Mouse (Mus musculus): ENCODE results near the gene Gns. TPM values are rescaled to one million over a fixed set of nuclear protein-coding genes. Genes with fewer than 3 reads are reported as not detected.

The Gns gene
- polyA plus RNA-seq, 1 experiment from 2014 or later: 38.8 TPM

- Histone ChIP-seq H3K9ac (ENCODE audit: low read depth, low read length) (no peak overlapping the region), H3K27ac (ENCODE audit: low read depth, low read length) (no peak overlapping the region), H3K9me3 (ENCODE audit: control insufficient read depth, low read length) (no peaks in the 10 kb centered on the region), H3K4me1 (replicated peaks; ENCODE audit: control insufficient read depth, insufficient read depth, low read length) (peaks cover 2% of the 10 kb centered on the region; the same call in 1 of the 2 replicates), H3K4me2 (replicated peaks; ENCODE audit: low read depth, low read length) (no peak overlapping the region), H3K4me3 (ENCODE audit: low read depth, low read length) (no peak overlapping the region), H3K36me3 (ENCODE audit: control insufficient read depth, insufficient read depth, low read length) (no peaks in the 10 kb centered on the region; the same call in 1 of the 2 replicates), H3K27me3 (ENCODE audit: control insufficient read depth, insufficient read depth, low read length) (no peaks in the 10 kb centered on the region)
- ATAC-seq (ENCODE audit: low FRiP score) (no peak), DNase-seq (ENCODE audit: low spot score) (no peak)
- 94% methylated on average over 6 of the region's 6 CpGs for WGBS
Measured at GRCm38 (mm10) chr10:121370777-121371176, 5.9 kb downstream of the Gns start.

- Histone ChIP-seq H3K4me3 (ENCODE audit: low read depth, low read length) (no peak overlapping the region), H3K9ac (ENCODE audit: low read depth, low read length) (no peak overlapping the region), H3K4me1 (replicated peaks; ENCODE audit: control insufficient read depth, insufficient read depth, low read length) (no peaks in the 10 kb centered on the region), H3K9me3 (ENCODE audit: control insufficient read depth, low read length) (no peaks in the 10 kb centered on the region), H3K4me2 (replicated peaks; ENCODE audit: low read depth, low read length) (no peak overlapping the region), H3K27me3 (ENCODE audit: control insufficient read depth, insufficient read depth, low read length) (no peaks in the 10 kb centered on the region), H3K27ac (ENCODE audit: low read depth, low read length) (no peak overlapping the region), H3K36me3 (ENCODE audit: control insufficient read depth, insufficient read depth, low read length) (peaks cover 3% of the 10 kb centered on the region; the same call in 1 of the 2 replicates)
- ATAC-seq (ENCODE audit: low FRiP score): no peak
- 81% methylated on average over 12 of the region's 12 CpGs for WGBS
- no peak for DNase-seq (ENCODE audit: low spot score)
Measured at GRCm38 (mm10) chr10:121374013-121374412, 9.1 kb downstream of the Gns start.

GRCm38 (mm10) chr10:121374693-121375620, 10.1 kb downstream of the Gns start:
- peaks cover 3% of the 10 kb centered on the region; the same call in 1 of the 2 replicates for H3K36me3 ChIP-seq (ENCODE audit: control insufficient read depth, insufficient read depth, low read length)
- ATAC-seq (ENCODE audit: low FRiP score): no peak

GRCm38 (mm10) chr10:121375649-121376493, 11.0 kb downstream of the Gns start:
- WGBS: 77% methylated on average over 24 of the region's 24 CpGs

More at GRCm38 (mm10) chr10:121374693-121375620, 10.1 kb downstream of the Gns start:
- H3K4me1 ChIP-seq (replicated peaks; ENCODE audit: control insufficient read depth, insufficient read depth, low read length): no peaks in the 10 kb centered on the region
- WGBS: 88% methylated on average over 17 of the region's 17 CpGs
- no peaks in the 10 kb centered on the region for H3K27me3 ChIP-seq (ENCODE audit: control insufficient read depth, insufficient read depth, low read length)
- no peak overlapping the region for H3K4me3 ChIP-seq (ENCODE audit: low read depth, low read length)
- no peak overlapping the region for H3K27ac ChIP-seq (ENCODE audit: low read depth, low read length)
- no peak overlapping the region for H3K4me2 ChIP-seq (replicated peaks; ENCODE audit: low read depth, low read length)
- H3K9me3 ChIP-seq (ENCODE audit: control insufficient read depth, low read length): no peaks in the 10 kb centered on the region
- no peak overlapping the region for H3K9ac ChIP-seq (ENCODE audit: low read depth, low read length)
- no peak for DNase-seq (ENCODE audit: low spot score)

GRCm38 (mm10) chr10:121376530-121377271, 11.8 kb downstream of the Gns start:
- Histone ChIP-seq H3K9ac (ENCODE audit: low read depth, low read length) (no peak overlapping the region), H3K27me3 (ENCODE audit: control insufficient read depth, insufficient read depth, low read length) (no peaks in the 10 kb centered on the region), H3K27ac (ENCODE audit: low read depth, low read length) (no peak overlapping the region), H3K36me3 (ENCODE audit: control insufficient read depth, insufficient read depth, low read length) (peaks cover 6% of the 10 kb centered on the region), H3K9me3 (ENCODE audit: control insufficient read depth, low read length) (no peaks in the 10 kb centered on the region), H3K4me3 (ENCODE audit: low read depth, low read length) (no peak overlapping the region), H3K4me1 (replicated peaks; ENCODE audit: control insufficient read depth, insufficient read depth, low read length) (no peaks in the 10 kb centered on the region), H3K4me2 (replicated peaks; ENCODE audit: low read depth, low read length) (no peak overlapping the region)
- no peak for ATAC-seq (ENCODE audit: low FRiP score)
- no peak for DNase-seq (ENCODE audit: low spot score)
- WGBS: 94% methylated on average over 24 of the region's 24 CpGs

More at GRCm38 (mm10) chr10:121375649-121376493, 11.0 kb downstream of the Gns start:
- peaks cover 3% of the 10 kb centered on the region; the same call in 1 of the 2 replicates for H3K36me3 ChIP-seq (ENCODE audit: control insufficient read depth, insufficient read depth, low read length)
- H3K9me3 ChIP-seq (ENCODE audit: control insufficient read depth, low read length): no peaks in the 10 kb centered on the region
- H3K4me1 ChIP-seq (replicated peaks; ENCODE audit: control insufficient read depth, insufficient read depth, low read length): no peaks in the 10 kb centered on the region
- H3K4me2 ChIP-seq (replicated peaks; ENCODE audit: low read depth, low read length): no peak overlapping the region
- DNase-seq (ENCODE audit: low spot score): no peak
- no peak overlapping the region for H3K4me3 ChIP-seq (ENCODE audit: low read depth, low read length)
- H3K27ac ChIP-seq (ENCODE audit: low read depth, low read length): no peak overlapping the region
- H3K9ac ChIP-seq (ENCODE audit: low read depth, low read length): no peak overlapping the region
- no peak for ATAC-seq (ENCODE audit: low FRiP score)
- no peaks in the 10 kb centered on the region for H3K27me3 ChIP-seq (ENCODE audit: control insufficient read depth, insufficient read depth, low read length)

GRCm38 (mm10) chr10:121379387-121379786, 14.5 kb downstream of the Gns start:
- Histone ChIP-seq H3K9ac (ENCODE audit: low read depth, low read length) (no peak overlapping the region), H3K4me1 (replicated peaks; ENCODE audit: control insufficient read depth, insufficient read depth, low read length) (no peaks in the 10 kb centered on the region), H3K27ac (ENCODE audit: low read depth, low read length) (no peak overlapping the region), H3K4me3 (ENCODE audit: low read depth, low read length) (no peak overlapping the region), H3K27me3 (ENCODE audit: control insufficient read depth, insufficient read depth, low read length) (no peaks in the 10 kb centered on the region), H3K9me3 (ENCODE audit: control insufficient read depth, low read length) (no peaks in the 10 kb centered on the region), H3K36me3 (ENCODE audit: control insufficient read depth, insufficient read depth, low read length) (peaks cover 11% of the 10 kb centered on the region), H3K4me2 (replicated peaks; ENCODE audit: low read depth, low read length) (no peak overlapping the region)
- ATAC-seq (ENCODE audit: low FRiP score) (no peak), DNase-seq (ENCODE audit: low spot score) (no peak)
- 96% methylated on average over 3 of the region's 3 CpGs for WGBS

GRCm38 (mm10) chr10:121381280-121381679, 16.4 kb downstream of the Gns start:
- no peak for ATAC-seq (ENCODE audit: low FRiP score)
- Histone ChIP-seq H3K4me2 (replicated peaks; ENCODE audit: low read depth, low read length) (no peak overlapping the region), H3K4me3 (ENCODE audit: low read depth, low read length) (no peak overlapping the region), H3K36me3 (ENCODE audit: control insufficient read depth, insufficient read depth, low read length) (peaks cover 11% of the 10 kb centered on the region), H3K27ac (ENCODE audit: low read depth, low read length) (no peak overlapping the region), H3K9me3 (ENCODE audit: control insufficient read depth, low read length) (no peaks in the 10 kb centered on the region), H3K9ac (ENCODE audit: low read depth, low read length) (no peak overlapping the region), H3K4me1 (replicated peaks; ENCODE audit: control insufficient read depth, insufficient read depth, low read length) (no peaks in the 10 kb centered on the region), H3K27me3 (ENCODE audit: control insufficient read depth, insufficient read depth, low read length) (no peaks in the 10 kb centered on the region)
- WGBS: 94% methylated on average over 18 of the region's 18 CpGs
- DNase-seq (ENCODE audit: low spot score): no peak

- H3K4me1 ChIP-seq (replicated peaks; ENCODE audit: control insufficient read depth, insufficient read depth, low read length): no peaks in the 10 kb centered on the region
- DNase-seq (ENCODE audit: low spot score) (no peak), ATAC-seq (ENCODE audit: low FRiP score) (no peak)
- no peak overlapping the region for H3K4me3 ChIP-seq (ENCODE audit: low read depth, low read length)
- H3K9ac ChIP-seq (ENCODE audit: low read depth, low read length): no peak overlapping the region
- no peak overlapping the region for H3K27ac ChIP-seq (ENCODE audit: low read depth, low read length)
- H3K9me3 ChIP-seq (ENCODE audit: control insufficient read depth, low read length): no peaks in the 10 kb centered on the region
- 90% methylated on average over 13 of the region's 13 CpGs for WGBS
- H3K27me3 ChIP-seq (ENCODE audit: control insufficient read depth, insufficient read depth, low read length): no peaks in the 10 kb centered on the region
- peaks cover 8% of the 10 kb centered on the region; the same call in 1 of the 2 replicates for H3K36me3 ChIP-seq (ENCODE audit: control insufficient read depth, insufficient read depth, low read length)
- no peak overlapping the region for H3K4me2 ChIP-seq (replicated peaks; ENCODE audit: low read depth, low read length)
Measured at GRCm38 (mm10) chr10:121384710-121385109, 19.8 kb downstream of the Gns start.
